Mouse (Mus musculus): ENCODE measurements around the gene Adora1. TPM values are rescaled to one million over a fixed set of nuclear protein-coding genes. Genes with fewer than 3 reads are reported as not detected.

The Adora1 gene
- polyA plus RNA-seq, 2 experiments = 1.4 to 2.0 TPM

- H3K9me3 ChIP-seq (ENCODE audit: control insufficient read depth, low read length) = no peaks in the 10 kb centered on the region
- peaks cover 20% of the 10 kb centered on the region for H3K4me1 ChIP-seq (ENCODE audit: control insufficient read depth, insufficient read depth, low read length)
- ATAC-seq (ENCODE audit: low FRiP score, low read depth) (no peak; the same call in 1 of the 2 replicates), DNase-seq (ENCODE audit: low spot score) (no peak)
- H3K4me2 ChIP-seq (replicated peaks; ENCODE audit: low read depth, low read length, severe bottlenecking) = no peak overlapping the region
- no peak for TF ChIP-seq POLR2A (IDR thresholded peaks at IDR 0.05; ENCODE audit: borderline replicate concordance, extremely low read depth, insufficient read depth, insufficient read length)
- no peaks in the 10 kb centered on the region for H3K36me3 ChIP-seq (ENCODE audit: control insufficient read depth, insufficient read depth, low read length)
- WGBS = 42% methylated on average over 6 of the region's 6 CpGs
- no peak overlapping the region for H3K9ac ChIP-seq (ENCODE audit: low read depth, low read length, severe bottlenecking)
- no peak overlapping the region for H3K27ac ChIP-seq (replicated peaks; ENCODE audit: low read depth, low read length)
- H3K27me3 ChIP-seq (ENCODE audit: control insufficient read depth, insufficient read depth, low read length) = no peaks in the 10 kb centered on the region
- H3K4me3 ChIP-seq (replicated peaks; ENCODE audit: low read length) = no peak overlapping the region
Observed at GRCm38 (mm10) chr1:134211043-134211442, 24.2 kb downstream of the Adora1 start.

DNA sequence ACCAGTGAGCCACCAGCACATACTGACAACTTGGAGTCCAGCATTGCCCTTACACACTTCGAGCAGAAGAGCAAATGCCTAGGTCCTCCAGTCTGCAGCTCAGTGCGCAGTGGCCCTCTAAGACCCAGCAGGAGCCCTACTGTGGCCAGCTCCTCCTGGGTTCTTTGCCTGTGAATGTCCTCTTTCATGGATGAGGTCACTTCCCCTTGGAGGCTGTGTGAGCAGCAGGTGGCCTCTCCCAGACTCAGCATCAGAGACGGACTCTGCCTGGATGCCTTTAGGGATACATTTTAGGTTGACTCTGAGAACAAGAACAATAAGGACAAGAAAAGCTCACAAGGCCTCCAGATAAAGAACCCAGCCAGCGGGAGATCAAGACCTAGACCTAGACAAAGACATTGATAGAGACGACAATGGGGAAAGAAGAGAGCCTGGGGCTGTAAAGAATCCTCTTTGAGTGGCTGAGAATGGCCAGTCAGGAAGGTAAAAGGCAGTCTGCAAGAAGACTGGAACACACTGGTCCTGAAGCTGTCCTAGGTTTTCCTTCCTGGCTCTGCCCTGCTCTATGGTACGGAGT is 25.0 kb downstream of the Adora1 start:
- H3K9me3 ChIP-seq (ENCODE audit: control insufficient read depth, low read length) = no peaks in the 10 kb centered on the region
- no peak overlapping the region for H3K27ac ChIP-seq (replicated peaks; ENCODE audit: low read depth, low read length)
- H3K9ac ChIP-seq (ENCODE audit: low read depth, low read length, severe bottlenecking) = no peak overlapping the region
- no peaks in the 10 kb centered on the region for H3K27me3 ChIP-seq (ENCODE audit: control insufficient read depth, insufficient read depth, low read length)
- H3K4me1 ChIP-seq (ENCODE audit: control insufficient read depth, insufficient read depth, low read length) = peaks cover 17% of the 10 kb centered on the region
- H3K4me3 ChIP-seq (replicated peaks; ENCODE audit: low read length) = no peak overlapping the region
- ATAC-seq (ENCODE audit: low FRiP score, low read depth) (no peak), DNase-seq (ENCODE audit: low spot score) (no peak)
- 72% methylated on average over 6 of the region's 6 CpGs for WGBS
- H3K36me3 ChIP-seq (ENCODE audit: control insufficient read depth, insufficient read depth, low read length) = no peaks in the 10 kb centered on the region
- H3K4me2 ChIP-seq (replicated peaks; ENCODE audit: low read depth, low read length, severe bottlenecking) = no peak overlapping the region
- TF ChIP-seq POLR2A (IDR thresholded peaks at IDR 0.05; ENCODE audit: borderline replicate concordance, extremely low read depth, insufficient read depth, insufficient read length) = no peak

- 31% methylated on average over 5 of the region's 5 CpGs for WGBS
- Histone ChIP-seq H3K36me3 (ENCODE audit: control insufficient read depth, insufficient read depth, low read length) (no peaks in the 10 kb centered on the region), H3K9me3 (ENCODE audit: control insufficient read depth, low read length) (no peaks in the 10 kb centered on the region), H3K4me3 (replicated peaks; ENCODE audit: low read length) (no peak overlapping the region), H3K27me3 (ENCODE audit: control insufficient read depth, insufficient read depth, low read length) (no peaks in the 10 kb centered on the region), H3K27ac (replicated peaks; ENCODE audit: low read depth, low read length) (no peak overlapping the region), H3K9ac (ENCODE audit: low read depth, low read length, severe bottlenecking) (no peak overlapping the region), H3K4me2 (replicated peaks; ENCODE audit: low read depth, low read length, severe bottlenecking) (no peak overlapping the region), H3K4me1 (ENCODE audit: control insufficient read depth, insufficient read depth, low read length) (peaks cover 9% of the 10 kb centered on the region)
- ATAC-seq (ENCODE audit: low FRiP score, low read depth) = no peak
- DNase-seq (ENCODE audit: low spot score) = no peak
- no peak for TF ChIP-seq POLR2A (IDR thresholded peaks at IDR 0.05; ENCODE audit: borderline replicate concordance, extremely low read depth, insufficient read depth, insufficient read length)
Observed at GRCm38 (mm10) chr1:134206085-134206484, 29.1 kb downstream of the Adora1 start.

DNA sequence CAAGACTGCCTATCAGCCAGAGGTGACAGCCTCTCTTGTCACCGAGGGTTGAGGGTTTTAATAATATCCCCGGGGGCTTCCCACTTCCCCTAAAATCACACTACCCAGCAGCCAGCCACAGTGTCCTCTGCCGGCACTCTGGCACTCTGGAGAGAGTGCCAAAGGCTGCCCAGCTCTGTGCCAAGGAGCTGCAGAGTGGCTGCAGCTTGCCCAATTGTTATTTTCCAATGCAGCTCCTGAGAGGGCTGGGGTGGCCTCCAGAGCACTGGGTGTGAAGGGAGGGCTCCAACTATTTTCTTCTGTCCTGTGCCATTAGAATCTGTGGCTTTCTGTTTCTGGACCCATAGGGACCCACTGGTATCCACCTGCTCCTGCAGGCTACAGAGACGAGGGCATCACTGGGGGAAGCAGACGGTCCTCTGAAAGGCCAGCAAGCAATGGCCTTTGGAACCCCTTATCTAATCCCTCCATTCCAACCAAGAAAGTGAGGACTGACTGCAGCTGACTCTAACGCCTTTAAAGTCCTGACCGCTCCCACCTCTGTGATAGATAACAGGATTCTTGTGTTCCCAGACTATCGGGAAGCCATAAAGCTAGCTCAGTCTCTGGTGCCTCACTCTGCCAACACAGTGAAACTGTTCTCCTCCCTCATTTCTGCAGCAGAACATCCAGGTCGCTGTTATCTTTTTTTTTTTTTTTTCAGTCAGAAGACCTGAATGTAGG is 29.8 kb downstream of the Adora1 start:
- H3K9ac ChIP-seq (ENCODE audit: low read depth, low read length, severe bottlenecking) = no peak overlapping the region
- DNase-seq (ENCODE audit: low spot score) (no peak), ATAC-seq (ENCODE audit: low FRiP score, low read depth) (no peak)
- no peak overlapping the region for H3K4me2 ChIP-seq (replicated peaks; ENCODE audit: low read depth, low read length, severe bottlenecking)
- H3K36me3 ChIP-seq (ENCODE audit: control insufficient read depth, insufficient read depth, low read length) = no peaks in the 10 kb centered on the region
- 0 out of 2 replicates have a peak, but pooled peaks cover 3% of the 10 kb centered on the region for H3K4me1 ChIP-seq (ENCODE audit: control insufficient read depth, insufficient read depth, low read length)
- TF ChIP-seq POLR2A (IDR thresholded peaks at IDR 0.05; ENCODE audit: borderline replicate concordance, extremely low read depth, insufficient read depth, insufficient read length) = no peak
- no peaks in the 10 kb centered on the region for H3K27me3 ChIP-seq (ENCODE audit: control insufficient read depth, insufficient read depth, low read length)
- 41% methylated on average over 9 of the region's 9 CpGs for WGBS
- H3K4me3 ChIP-seq (replicated peaks; ENCODE audit: low read length) = no peak overlapping the region
- no peaks in the 10 kb centered on the region for H3K9me3 ChIP-seq (ENCODE audit: control insufficient read depth, low read length)
- no peak overlapping the region for H3K27ac ChIP-seq (replicated peaks; ENCODE audit: low read depth, low read length)

- no peak for TF ChIP-seq POLR2A (IDR thresholded peaks at IDR 0.05; ENCODE audit: borderline replicate concordance, extremely low read depth, insufficient read depth, insufficient read length)
- H3K36me3 ChIP-seq (ENCODE audit: control insufficient read depth, insufficient read depth, low read length) = no peaks in the 10 kb centered on the region
- no peak overlapping the region for H3K27ac ChIP-seq (replicated peaks; ENCODE audit: low read depth, low read length)
- ATAC-seq (ENCODE audit: low FRiP score, low read depth) (no peak), DNase-seq (ENCODE audit: low spot score) (no peak)
- H3K9ac ChIP-seq (ENCODE audit: low read depth, low read length, severe bottlenecking) = no peak overlapping the region
- H3K9me3 ChIP-seq (ENCODE audit: control insufficient read depth, low read length) = no peaks in the 10 kb centered on the region
- no peaks in the 10 kb centered on the region for H3K27me3 ChIP-seq (ENCODE audit: control insufficient read depth, insufficient read depth, low read length)
- H3K4me1 ChIP-seq (ENCODE audit: control insufficient read depth, insufficient read depth, low read length) = 0 out of 2 replicates have a peak, but pooled peaks cover 3% of the 10 kb centered on the region
- H3K4me2 ChIP-seq (replicated peaks; ENCODE audit: low read depth, low read length, severe bottlenecking) = no peak overlapping the region
- 87% methylated on average over 13 of the region's 13 CpGs for WGBS
- H3K4me3 ChIP-seq (replicated peaks; ENCODE audit: low read length) = no peak overlapping the region
Observed at GRCm38 (mm10) chr1:134204230-134204629, 31.0 kb downstream of the Adora1 start.

Measured in limb, embryonic 14.5 days (tissue).